In genomic region chr4:7977661-7978444, GRCm38 (mm10) we compare ENCODE assay signal across 19 mouse cellular contexts.
A peak's percentile ranks its signal among the peaks of the same experiment; 100 is the strongest.
DNase-seq lines count a peak whose midpoint lies in the region; ATAC-seq lines count a peak whose summit lies in the region.
"Had no signal": no experiment of that assay in that cellular context is flagged by ENCODE, and none has a peak within 500 bp of the region (broad histone marks: within the 10 kb centered on the region; RNA-seq: fewer than 3 reads in every experiment).

No protein-coding gene starts in this region.

- DNase-seq in embryo, embryonic 10.5 days (ENCODE audit: low spot score), result peak; percentile 22
- no peak for DNase-seq in embryo, embryonic 9.5 days (ENCODE audit: extremely low spot score)
- DNase-seq in thymus, postnatal 0 days (ENCODE audit: low spot score), result peak; percentile 26
- DNase-seq in thymus, adult 18-20 months, result no peak
- DNase-seq in gonadal fat pad, adult 2 months (ENCODE audit: low read depth), result peak; percentile 3
- no peak for DNase-seq in adrenal gland, adult (ENCODE audit: inconsistent age in 2 of 2, low spot score in 1 of 2)
- no peak for DNase-seq in layer of hippocampus, postnatal 36 days
- DNase-seq: adrenal gland, adult 2 months; cerebellum, adult 8-10 months; heart, adult 2 months; heart, postnatal 4 days; kidney, adult 2 months; lung, adult 18-20 months had no signal

- H3K4me3 ChIP-seq in limb, embryonic 13.5 days, result no peak overlapping the region
- H3K4me3 ChIP-seq: forebrain, embryonic 12.5 days; heart, adult 2 months; heart, embryonic 15.5 days; midbrain, embryonic 15.5 days had no signal

- no peaks in the 10 kb centered on the region for H3K36me3 ChIP-seq in limb, embryonic 13.5 days
- H3K36me3 ChIP-seq: forebrain, embryonic 12.5 days; heart, embryonic 15.5 days; midbrain, embryonic 15.5 days had no signal

- ATAC-seq in limb, embryonic 13.5 days (ENCODE audit: low FRiP score, low read depth), result peak; percentile 85
- ATAC-seq: midbrain, embryonic 15.5 days had no signal

- H3K9me3 ChIP-seq in limb, embryonic 13.5 days, result no peaks in the 10 kb centered on the region
- H3K9me3 ChIP-seq: forebrain, embryonic 12.5 days; heart, embryonic 15.5 days; midbrain, embryonic 15.5 days had no signal

- WGBS in limb, embryonic 13.5 days, result 44% methylated on average over 5 of the region's 5 CpGs

- no peaks in the 10 kb centered on the region for H3K27me3 ChIP-seq in limb, embryonic 13.5 days
- H3K27me3 ChIP-seq: forebrain, embryonic 12.5 days; heart, embryonic 15.5 days; midbrain, embryonic 15.5 days had no signal

- H3K9ac ChIP-seq in limb, embryonic 13.5 days, result no peak overlapping the region
- H3K9ac ChIP-seq: forebrain, embryonic 12.5 days; heart, embryonic 15.5 days; midbrain, embryonic 15.5 days had no signal

- H3K27ac ChIP-seq in limb, embryonic 13.5 days, result no peak overlapping the region
- H3K27ac ChIP-seq: forebrain, embryonic 12.5 days; heart, adult 2 months; heart, embryonic 15.5 days; midbrain, embryonic 15.5 days; stomach, postnatal 0 days had no signal

- H3K4me1 ChIP-seq in limb, embryonic 13.5 days, result 0 out of 2 replicates have a peak, but pooled peaks cover 9% of the 10 kb centered on the region
- H3K4me1 ChIP-seq: forebrain, embryonic 12.5 days; heart, embryonic 15.5 days; midbrain, embryonic 15.5 days had no signal

- H3K4me2 ChIP-seq in limb, embryonic 13.5 days (replicated peaks), result no peak overlapping the region
- H3K4me2 ChIP-seq: forebrain, embryonic 12.5 days; heart, embryonic 15.5 days; liver, embryonic 11.5 days; midbrain, embryonic 15.5 days had no signal

Comparison
In these comparisons a context has a peak if more than half of its experiments do, and no peak if none do; other contexts are left out.
1. DNase-seq: peak in embryo, embryonic 10.5 days (single experiment), thymus, postnatal 0 days (single experiment) and gonadal fat pad, adult 2 months (single experiment); none in embryo, embryonic 9.5 days (single experiment), thymus, adult 18-20 months (0 of 2), adrenal gland, adult (0 of 2) and layer of hippocampus, postnatal 36 days (0 of 2).